Mouse (Mus musculus) gastrocnemius, adult 18-20 months (tissue): ENCODE results near the gene Spats1. TPM values are rescaled to one million over a fixed set of nuclear protein-coding genes. Genes with fewer than 3 reads are reported as not detected.
A peak's percentile ranks its signal among the peaks of the same experiment; 100 is the strongest.
"Not testable (repeated sequence)": the region's sequence is repeated elsewhere in the genome, so short reads cannot be mapped to it uniquely, and the experiment has no call there.

Experiments
- DNase-seq: peaks from one replicate; pipeline ENCODE4 v3.0.0; 2021; ENCODE audit warnings: low spot score
- total RNA-seq, 2 experiments: library from RNA; stranded (reverse); gene quantifications; 2 replicates each; pipeline ENCODE4 v1.2.3; 2021

Spats1 gene
- total RNA-seq, 2 experiments from 2014 or later, result not detected

- DNase-seq, result no peak
Measured at GRCm38 (mm10) chr17:45450153-45450552, 25.1 kb downstream of the Spats1 start.

GRCm38 (mm10) chr17:45449586-45449985 is 25.6 kb downstream of the Spats1 start:
- DNase-seq, result no peak

- DNase-seq, result no peak
Measured at GRCm38 (mm10) chr17:45447063-45447462, 28.2 kb downstream of the Spats1 start.

GRCm38 (mm10) chr17:45445923-45446322 is 29.3 kb downstream of the Spats1 start:
- no peak for DNase-seq

GRCm38 (mm10) chr17:45434262-45434590 is 41.0 kb downstream of the Spats1 start:
- no peak for DNase-seq

- DNase-seq, result peak; percentile 98
Measured at GRCm38 (mm10) chr17:45433419-45434261, 41.6 kb downstream of the Spats1 start, which contains the start of gene Cdc5l. Gene Cdc5l (minus strand): TSS chr17:45433737.

- no peak for DNase-seq
Measured at GRCm38 (mm10) chr17:45432706-45433398, 42.4 kb downstream of the Spats1 start.

GRCm38 (mm10) chr17:45432007-45432406 is 43.2 kb downstream of the Spats1 start:
- DNase-seq, result no peak

- no peak for DNase-seq
Measured at GRCm38 (mm10) chr17:45417387-45417786, 57.8 kb downstream of the Spats1 start.

- DNase-seq, result not testable (repeated sequence)
Measured at GRCm38 (mm10) chr17:45411617-45412016, 63.6 kb downstream of the Spats1 start.

GRCm38 (mm10) chr17:45408719-45409118 is 66.5 kb downstream of the Spats1 start:
- no peak for DNase-seq

- DNase-seq, result no peak
Measured at GRCm38 (mm10) chr17:45406281-45406680, 68.9 kb downstream of the Spats1 start.

GRCm38 (mm10) chr17:45403207-45403606 is 72.0 kb downstream of the Spats1 start:
- DNase-seq, result peak; percentile 54

GRCm38 (mm10) chr17:45402601-45403000 is 72.6 kb downstream of the Spats1 start:
- DNase-seq, result no peak

- no peak for DNase-seq
Measured at GRCm38 (mm10) chr17:45402126-45402525, 73.1 kb downstream of the Spats1 start.

- no peak for DNase-seq
Measured at GRCm38 (mm10) chr17:45401126-45401905, 73.9 kb downstream of the Spats1 start.

- DNase-seq, result no peak
Measured at GRCm38 (mm10) chr17:45398021-45398420, 77.2 kb downstream of the Spats1 start.

- DNase-seq, result no peak
Measured at GRCm38 (mm10) chr17:45397541-45397940, 77.7 kb downstream of the Spats1 start.

GRCm38 (mm10) chr17:45394612-45395011 is 80.6 kb downstream of the Spats1 start:
- no peak for DNase-seq

- DNase-seq, result no peak
Measured at GRCm38 (mm10) chr17:45393765-45394164, 81.5 kb downstream of the Spats1 start.
